50 mouse cellular contexts compared by ENCODE assay signal in the genomic region with DNA sequence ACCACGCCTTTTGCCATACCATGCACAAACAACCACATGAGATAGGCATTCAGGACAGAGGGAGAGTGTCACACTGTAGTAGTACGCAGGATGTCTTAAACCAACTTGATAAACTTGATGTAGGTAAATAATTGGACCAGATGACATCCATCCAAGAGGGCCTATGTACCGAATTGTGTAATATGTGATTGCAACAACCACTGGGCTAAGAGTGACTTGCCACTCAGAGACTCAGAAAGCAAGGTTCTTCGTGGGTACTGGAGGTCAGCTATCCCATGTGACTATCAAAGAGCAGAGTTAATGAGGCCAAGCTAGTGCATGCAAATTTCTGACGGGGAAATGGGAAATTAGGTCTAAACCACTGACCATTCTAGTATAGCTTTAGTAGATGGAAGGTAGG. TPM values are rescaled to one million over a fixed set of nuclear protein-coding genes. Genes with fewer than 3 reads are reported as not detected.
"Had no signal": no experiment of that assay in that cellular context is flagged by ENCODE, and none has a peak within 500 bp of the region (broad histone marks: within the 10 kb centered on the region; RNA-seq: fewer than 3 reads in every experiment).

No protein-coding gene starts in this region.

- H3K4me1 ChIP-seq: heart, embryonic 10.5 days; heart, embryonic 12.5 days; heart, embryonic 13.5 days; heart, embryonic 15.5 days; hindbrain, embryonic 10.5 days; hindbrain, embryonic 12.5 days; hindbrain, embryonic 13.5 days; hindbrain, embryonic 15.5 days; intestine, embryonic 15.5 days; kidney, embryonic 15.5 days had no signal

- H3K27ac ChIP-seq: heart, embryonic 10.5 days; heart, embryonic 13.5 days; heart, embryonic 15.5 days; hindbrain, embryonic 10.5 days; hindbrain, embryonic 12.5 days; hindbrain, embryonic 13.5 days; hindbrain, embryonic 14.5 days; hindbrain, embryonic 15.5 days; hindbrain, postnatal 0 days; intestine, embryonic 15.5 days; kidney, embryonic 15.5 days; kidney, postnatal 0 days; layer of hippocampus, adult 2 months had no signal

- DNase-seq: heart, postnatal 10 days; heart, postnatal 14 days; heart, postnatal 36 days; heart, postnatal 4 days; kidney, adult 11 months; kidney, adult 18-20 months; kidney, adult 2 months; kidney, adult 8-10 months; kidney, adult 9 months; kidney, postnatal 10 days; kidney, postnatal 14 days; kidney, postnatal 25 days; kidney, postnatal 36 days; kidney, postnatal 4 days; layer of hippocampus, adult 9-11 months; layer of hippocampus, postnatal 36 days had no signal

- H3K9ac ChIP-seq: heart, embryonic 12.5 days; heart, embryonic 13.5 days; heart, embryonic 15.5 days; hindbrain, embryonic 12.5 days; hindbrain, embryonic 13.5 days; hindbrain, embryonic 14.5 days; hindbrain, embryonic 15.5 days; intestine, embryonic 15.5 days; kidney, embryonic 15.5 days had no signal

- H3K4me3 ChIP-seq: heart, embryonic 10.5 days; heart, embryonic 12.5 days; heart, embryonic 13.5 days; heart, embryonic 15.5 days; hindbrain, embryonic 10.5 days; hindbrain, embryonic 12.5 days; hindbrain, embryonic 13.5 days; hindbrain, embryonic 15.5 days; intestine, embryonic 15.5 days; kidney, embryonic 15.5 days; layer of hippocampus, adult 2 months had no signal

- H3K27me3 ChIP-seq: heart, embryonic 12.5 days; heart, embryonic 15.5 days; hindbrain, embryonic 15.5 days; intestine, embryonic 15.5 days had no signal

- ATAC-seq: hindbrain, embryonic 16.5 days; hindbrain, postnatal 0 days; inflammation-experienced regulatory T-cells, adult 6 months; intestine, embryonic 15.5 days; intestine, embryonic 16.5 days; intestine, postnatal 0 days had no signal

- H3K36me3 ChIP-seq: heart, embryonic 10.5 days; heart, embryonic 12.5 days; heart, embryonic 13.5 days; heart, embryonic 15.5 days; hindbrain, embryonic 10.5 days; hindbrain, embryonic 12.5 days; hindbrain, embryonic 13.5 days; hindbrain, embryonic 15.5 days; intestine, embryonic 15.5 days; kidney, embryonic 15.5 days had no signal

- H3K4me2 ChIP-seq: heart, embryonic 11.5 days; heart, embryonic 12.5 days; heart, embryonic 13.5 days; heart, embryonic 15.5 days; hindbrain, embryonic 12.5 days; hindbrain, embryonic 13.5 days; hindbrain, embryonic 14.5 days; hindbrain, embryonic 15.5 days; intestine, embryonic 15.5 days; kidney, embryonic 15.5 days had no signal

- H3K9me3 ChIP-seq: heart, embryonic 10.5 days; heart, embryonic 12.5 days; heart, embryonic 13.5 days; heart, embryonic 15.5 days; hindbrain, embryonic 10.5 days; hindbrain, embryonic 12.5 days; hindbrain, embryonic 13.5 days; hindbrain, embryonic 15.5 days; intestine, embryonic 15.5 days; kidney, embryonic 15.5 days had no signal

RNA-seq across cellular contexts. Expression of a gene that starts 27.2 kb away (rescaled TPM):
- total RNA-seq: heart, adult 8-10 months; heart, postnatal 10 days; heart, postnatal 14 days; heart, postnatal 25 days; heart, postnatal 36 days; heart, postnatal 4 days; hematopoietic stem cell, adult 5-6 weeks; hindbrain, postnatal 0 days; layer of hippocampus, adult 18-20 months; layer of hippocampus, adult 2 months; layer of hippocampus, adult 8-10 months; layer of hippocampus, postnatal 10 days; layer of hippocampus, postnatal 14 days; layer of hippocampus, postnatal 25 days; layer of hippocampus, postnatal 36 days had no signal
- polyA plus RNA-seq: heart, embryonic 10.5 days; heart, embryonic 11.5 days; heart, embryonic 12.5 days; heart, embryonic 13.5 days; heart, embryonic 14.5 days; heart, embryonic 15.5 days; heart, embryonic 16.5 days; heart, postnatal 0 days; hindbrain, embryonic 10.5 days; hindbrain, embryonic 12.5 days; hindbrain, embryonic 13.5 days; hindbrain, embryonic 14.5 days; hindbrain, embryonic 15.5 days; hindbrain, embryonic 16.5 days; hindbrain, postnatal 0 days; inflammation-experienced regulatory T-cells, adult 6 months; intestine, embryonic 14.5 days; intestine, embryonic 15.5 days; intestine, embryonic 16.5 days; intestine, postnatal 0 days; kidney, adult 2 months; kidney, embryonic 14.5 days; kidney, embryonic 15.5 days; kidney, embryonic 16.5 days; kidney, postnatal 0 days; large intestine, adult 2 months had no signal

RNA-seq across cellular contexts. Expression of a gene that starts 40.9 kb away (rescaled TPM):
- total RNA-seq: heart, postnatal 25 days; heart, postnatal 4 days; hematopoietic stem cell, adult 5-6 weeks; layer of hippocampus, adult 18-20 months; layer of hippocampus, adult 8-10 months; layer of hippocampus, postnatal 10 days had no signal
- polyA plus RNA-seq: heart, embryonic 12.5 days; heart, embryonic 13.5 days; heart, embryonic 14.5 days; heart, postnatal 0 days had no signal
